ENCODE assay signal across 9 mouse cellular contexts in genomic region chr5:35280002-35280782, GRCm38 (mm10). TPM values are rescaled to one million over a fixed set of nuclear protein-coding genes. Genes with fewer than 3 reads are reported as not detected.
A peak's percentile ranks its signal among the peaks of the same experiment; 100 is the strongest.
DNase-seq lines count a peak whose midpoint lies in the region; ATAC-seq and TF ChIP-seq lines count a peak whose summit lies in the region.
"Had no signal": no experiment of that assay in that cellular context is flagged by ENCODE, and none has a peak within 500 bp of the region (broad histone marks: within the 10 kb centered on the region; RNA-seq: fewer than 3 reads in every experiment).

No protein-coding gene starts in this region.

- H3K4me2 ChIP-seq in lung, embryonic 14.5 days: peak overlapping the region; percentile 82
- peak overlapping the region; percentile 74 for H3K4me2 ChIP-seq in forebrain, embryonic 12.5 days
- H3K4me2 ChIP-seq in kidney, postnatal 0 days (ENCODE audit: low read length): peak overlapping the region; percentile 88

- H3K27me3 ChIP-seq in lung, embryonic 14.5 days (ENCODE audit: insufficient read depth, low read length): peaks cover 78% of the 10 kb centered on the region
- H3K27me3 ChIP-seq in forebrain, embryonic 12.5 days: peaks cover 85% of the 10 kb centered on the region
- peaks cover 61% of the 10 kb centered on the region for H3K27me3 ChIP-seq in kidney, postnatal 0 days (ENCODE audit: insufficient read depth, low read length)

- no peak overlapping the region for H3K27ac ChIP-seq in lung, embryonic 14.5 days (ENCODE audit: low read depth)
- H3K27ac ChIP-seq in forebrain, embryonic 12.5 days: no peak overlapping the region
- no peak overlapping the region for H3K27ac ChIP-seq in kidney, postnatal 0 days
- H3K27ac ChIP-seq: liver, embryonic 15.5 days had no signal

- no peaks in the 10 kb centered on the region for H3K4me1 ChIP-seq in lung, embryonic 14.5 days (ENCODE audit: insufficient read depth)
- peaks cover 25% of the 10 kb centered on the region for H3K4me1 ChIP-seq in forebrain, embryonic 12.5 days
- peaks cover 17% of the 10 kb centered on the region for H3K4me1 ChIP-seq in kidney, postnatal 0 days (replicated peaks; ENCODE audit: insufficient read depth, low read length)
- H3K4me1 ChIP-seq: liver, embryonic 15.5 days had no signal

- WGBS in lung, embryonic 14.5 days: 5% methylated on average over 75 of the region's 75 CpGs
- WGBS in forebrain, embryonic 12.5 days: 4% methylated on average over 75 of the region's 75 CpGs
- 4% methylated on average over 72 of the region's 75 CpGs for WGBS in kidney, postnatal 0 days

- peak overlapping the region; percentile 48 for H3K4me3 ChIP-seq in lung, embryonic 14.5 days (ENCODE audit: low read depth, low read length)
- peak overlapping the region; percentile 49 for H3K4me3 ChIP-seq in forebrain, embryonic 12.5 days (replicated peaks)
- H3K4me3 ChIP-seq in kidney, postnatal 0 days (replicated peaks; ENCODE audit: low read depth, low read length): peak overlapping the region; percentile 46

- ATAC-seq in lung, embryonic 14.5 days (ENCODE audit: insufficient read depth): 0 out of 2 replicates have a peak, but pooled peaks have one; percentile 28
- ATAC-seq in forebrain, embryonic 12.5 days (ENCODE audit: low FRiP score): peak; percentile 58; the same call in 1 of the 2 replicates
- ATAC-seq in kidney, postnatal 0 days (replicated peaks; ENCODE audit: low FRiP score, low read depth): no peak

- DNase-seq in lung, embryonic 14.5 days: peak; percentile 26
- no peak for DNase-seq in lung, postnatal 10 days
- peak; percentile 17 for DNase-seq in c-Kit-positive CD71-positive TER-119-negative erythroid progenitor cells, embryonic 14.5 days (ENCODE audit: low read depth)
- no peak for DNase-seq in kidney, postnatal 0 days (ENCODE audit: low spot score)
- peak; percentile 14 for DNase-seq in liver
- peak; percentile 48 for DNase-seq in right cerebral cortex, postnatal 14 days
- no peak for DNase-seq in spleen, postnatal 36 days (ENCODE audit: low spot score in 2 of 2)

- no peak overlapping the region for H3K9ac ChIP-seq in lung, embryonic 14.5 days
- no peak overlapping the region for H3K9ac ChIP-seq in forebrain, embryonic 12.5 days
- no peak overlapping the region for H3K9ac ChIP-seq in kidney, postnatal 0 days (ENCODE audit: low read depth, low read length)
- H3K9ac ChIP-seq: liver, embryonic 15.5 days had no signal

- no peaks in the 10 kb centered on the region for H3K36me3 ChIP-seq in lung, embryonic 14.5 days (ENCODE audit: insufficient read depth)
- no peaks in the 10 kb centered on the region for H3K36me3 ChIP-seq in forebrain, embryonic 12.5 days (replicated peaks)
- H3K36me3 ChIP-seq in kidney, postnatal 0 days (ENCODE audit: insufficient read depth, low read length): no peaks in the 10 kb centered on the region
- H3K36me3 ChIP-seq: liver, embryonic 15.5 days had no signal

- no peaks in the 10 kb centered on the region for H3K9me3 ChIP-seq in lung, embryonic 14.5 days (ENCODE audit: low read depth, low read length)
- H3K9me3 ChIP-seq in forebrain, embryonic 12.5 days: no peaks in the 10 kb centered on the region
- H3K9me3 ChIP-seq in kidney, postnatal 0 days (replicated peaks; ENCODE audit: low read length): no peaks in the 10 kb centered on the region
- H3K9me3 ChIP-seq: liver, embryonic 15.5 days had no signal

- TF ChIP-seq CTCF in lung, embryonic 14.5 days (IDR thresholded peaks at IDR 0.05; ENCODE audit: low read depth): peak; percentile 32; the same call in 1 of the 2 replicates
- TF ChIP-seq CTCF in kidney, postnatal 0 days (IDR thresholded peaks at IDR 0.05; ENCODE audit: low read depth): no peak; the same call in 1 of the 2 replicates

RNA-seq across cellular contexts. Expression of gene Adra2c, which starts 2.1 kb away (rescaled TPM):
- polyA plus RNA-seq in lung, embryonic 14.5 days (2014; fragmentation: Nextera tagmentation; extraction: Ambion mirVana): not detected in 2 replicates
- 0.10 TPM in 1 of 2 replicates, not detected in the other for polyA plus RNA-seq in forebrain, embryonic 12.5 days (2016; fragmentation: Nextera tagmentation; extraction: Ambion mirVana)
- 0.21 and 0.24 TPM in 2 replicates for polyA plus RNA-seq in kidney, postnatal 0 days (2015; fragmentation: Nextera tagmentation; extraction: Ambion mirVana)
- polyA plus RNA-seq: liver, embryonic 15.5 days had no signal

Comparison
In these comparisons a context has a peak if more than half of its experiments do, and no peak if none do; other contexts are left out.
1. DNase-seq: peak in lung, embryonic 14.5 days (single experiment), c-Kit-positive CD71-positive TER-119-negative erythroid progenitor cells, embryonic 14.5 days (single experiment), liver (single experiment) and right cerebral cortex, postnatal 14 days (single experiment); none in lung, postnatal 10 days (single experiment), kidney, postnatal 0 days (single experiment) and spleen, postnatal 36 days (0 of 2).
2. Peak in every context shown above with its lines, with median percentiles within 50 percentile points of each other: H3K4me2 ChIP-seq and H3K4me3 ChIP-seq.